In genomic region chr2:4773911-4774310, GRCm38 (mm10) we compare ENCODE assay signal across 30 mouse cellular contexts. TPM values are rescaled to one million over a fixed set of nuclear protein-coding genes. Genes with fewer than 3 reads are reported as not detected.
"Had no signal": no experiment of that assay in that cellular context is flagged by ENCODE, and none has a peak within 500 bp of the region (broad histone marks: within the 10 kb centered on the region; RNA-seq: fewer than 3 reads in every experiment).

No protein-coding gene starts in this region.

- H3K36me3 ChIP-seq: heart, embryonic 12.5 days; heart, embryonic 13.5 days; heart, embryonic 15.5 days; hindbrain, embryonic 10.5 days; hindbrain, embryonic 12.5 days; hindbrain, embryonic 13.5 days; hindbrain, embryonic 15.5 days; intestine, embryonic 15.5 days; kidney, embryonic 15.5 days had no signal

- H3K4me3 ChIP-seq: heart, embryonic 12.5 days; heart, embryonic 13.5 days; heart, embryonic 15.5 days; hindbrain, embryonic 10.5 days; hindbrain, embryonic 12.5 days; hindbrain, embryonic 13.5 days; hindbrain, embryonic 15.5 days; intestine, embryonic 15.5 days; kidney, embryonic 15.5 days; layer of hippocampus, adult 2 months; left cerebral cortex, adult 2 months had no signal

- H3K9me3 ChIP-seq: heart, embryonic 12.5 days; heart, embryonic 13.5 days; heart, embryonic 15.5 days; hindbrain, embryonic 10.5 days; hindbrain, embryonic 12.5 days; hindbrain, embryonic 13.5 days; hindbrain, embryonic 15.5 days; intestine, embryonic 15.5 days; kidney, embryonic 15.5 days had no signal

- H3K27ac ChIP-seq: heart, embryonic 13.5 days; heart, embryonic 15.5 days; hindbrain, embryonic 10.5 days; hindbrain, embryonic 12.5 days; hindbrain, embryonic 13.5 days; hindbrain, embryonic 14.5 days; hindbrain, embryonic 15.5 days; hindbrain, postnatal 0 days; intestine, embryonic 15.5 days; kidney, embryonic 15.5 days; kidney, postnatal 0 days; layer of hippocampus, adult 2 months; left cerebral cortex, adult 2 months had no signal

- DNase-seq: heart, postnatal 10 days; heart, postnatal 14 days; heart, postnatal 4 days; kidney, adult 11 months; kidney, adult 18-20 months; kidney, adult 2 months; kidney, adult 8-10 months; kidney, adult 9 months; kidney, postnatal 10 days; kidney, postnatal 14 days; kidney, postnatal 25 days; kidney, postnatal 36 days; kidney, postnatal 4 days; layer of hippocampus, adult 9-11 months; layer of hippocampus, postnatal 36 days had no signal

- H3K27me3 ChIP-seq: heart, embryonic 12.5 days; heart, embryonic 13.5 days; heart, embryonic 15.5 days; hindbrain, embryonic 12.5 days; hindbrain, embryonic 13.5 days; hindbrain, embryonic 15.5 days; intestine, embryonic 15.5 days; kidney, embryonic 15.5 days had no signal

- H3K4me1 ChIP-seq: hindbrain, embryonic 10.5 days; hindbrain, embryonic 12.5 days; hindbrain, embryonic 13.5 days; hindbrain, embryonic 15.5 days; intestine, embryonic 15.5 days; kidney, embryonic 15.5 days had no signal

RNA-seq across cellular contexts. Expression of gene Bend7, which starts 56.3 kb away (rescaled TPM):
- polyA plus RNA-seq: inflammation-experienced regulatory T-cells, adult 6 months had no signal
